Mouse (Mus musculus) frontal cortex, postnatal 36 days (tissue): ENCODE measurements around the gene 1600015I10Rik.
A peak's percentile ranks its signal among the peaks of the same experiment; 100 is the strongest.

ENCODE experiments used
- DNase-seq, 2 experiments: peaks; one replicate each; pipeline ENCODE4 v3.0.0; 2022; ENCODE audit warnings: low spot score in 2 of 2

Gene 1600015I10Rik

DNA sequence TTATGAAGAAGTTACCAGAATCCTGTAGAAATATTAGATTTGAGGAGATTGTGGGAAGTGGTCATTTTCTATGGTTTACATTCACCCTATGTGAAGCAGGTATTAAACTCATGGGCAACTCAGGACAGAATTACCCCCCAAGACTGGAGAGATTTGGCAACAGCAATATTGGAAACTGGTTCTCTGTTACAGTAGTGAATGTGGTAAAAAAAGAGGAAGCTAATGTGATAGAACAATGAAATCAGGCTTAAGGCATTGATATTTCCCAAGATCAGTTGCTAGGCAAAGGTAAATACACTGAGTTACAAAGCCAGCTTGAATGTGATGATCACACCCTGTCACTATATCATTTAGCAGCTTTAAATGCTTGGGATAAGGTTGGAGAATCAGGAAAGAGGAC, 38.2 kb downstream of the 1600015I10Rik start:
- no peak for DNase-seq

- DNase-seq: no peak
These were observed 45.0 kb downstream of the 1600015I10Rik start, which contains the start of gene Doxl2 for GRCm38 (mm10) chr6:48974663-48975062. Doxl2 (plus strand) TSS chr6:48974963.

DNA sequence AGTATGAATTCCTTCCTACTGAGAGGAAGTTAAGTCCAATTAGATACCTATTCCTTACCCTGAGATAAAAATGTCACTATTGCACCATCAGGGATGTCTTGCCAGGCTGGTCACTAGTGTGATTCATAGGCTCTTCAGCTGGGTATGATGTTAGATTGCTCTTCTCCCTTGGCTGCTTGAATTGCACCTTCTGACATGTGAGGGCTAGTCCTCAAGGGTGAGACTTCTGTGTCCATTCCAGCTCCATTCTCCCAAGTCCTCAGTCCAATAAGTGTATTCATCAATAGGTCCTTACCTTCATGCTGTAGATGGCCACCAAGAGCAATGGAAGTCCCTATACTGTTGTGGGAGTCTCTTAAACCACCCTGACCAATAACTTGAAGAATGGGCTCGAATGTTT, 49.9 kb downstream of the 1600015I10Rik start:
- no peak for DNase-seq

DNA sequence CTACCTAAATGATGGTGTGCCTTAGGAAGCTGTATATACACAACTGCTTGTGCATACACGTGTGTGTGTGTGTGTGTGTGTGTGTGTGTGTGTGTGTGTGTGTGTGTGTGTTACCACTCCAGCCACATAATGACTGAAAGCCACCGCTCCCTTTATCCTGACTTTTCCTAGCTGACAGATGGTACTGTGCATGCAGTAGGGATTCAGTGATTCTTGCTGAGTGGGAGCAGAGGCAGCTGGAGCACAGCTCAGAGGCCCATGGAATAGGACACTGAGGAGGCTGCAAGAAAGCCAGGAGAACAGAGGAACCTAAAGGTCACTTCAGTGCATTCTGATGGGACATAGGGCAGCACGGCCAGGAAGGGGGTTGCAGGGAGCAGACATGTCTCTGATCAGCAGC, 52.6 kb downstream of the 1600015I10Rik start:
- peak; percentile 8 to 19 for DNase-seq
